Comparison of ENCODE assay signal across 8 mouse cellular contexts in genomic region chr2:168992642-168993420, GRCm38 (mm10). TPM values are rescaled to one million over a fixed set of nuclear protein-coding genes. Genes with fewer than 3 reads are reported as not detected.
DNase-seq lines count a peak whose midpoint lies in the region; ATAC-seq lines count a peak whose summit lies in the region.
"Had no signal": no experiment of that assay in that cellular context is flagged by ENCODE, and none has a peak within 500 bp of the region (broad histone marks: within the 10 kb centered on the region; RNA-seq: fewer than 3 reads in every experiment).

No protein-coding gene starts in this region.

- H3K4me1 ChIP-seq in kidney, embryonic 16.5 days (ENCODE audit: insufficient read depth, low read length), result peaks cover 5% of the 10 kb centered on the region; the same call in 1 of the 2 replicates
- peaks cover 4% of the 10 kb centered on the region; the same call in 1 of the 2 replicates for H3K4me1 ChIP-seq in midbrain, embryonic 14.5 days (ENCODE audit: control insufficient read depth, insufficient read depth, low read length)

- H3K9me3 ChIP-seq in kidney, embryonic 16.5 days (ENCODE audit: low read length), result no peaks in the 10 kb centered on the region
- no peaks in the 10 kb centered on the region for H3K9me3 ChIP-seq in midbrain, embryonic 14.5 days (ENCODE audit: control insufficient read depth, low read length)
- H3K9me3 ChIP-seq: embryonic facial prominence, embryonic 15.5 days had no signal

- WGBS in kidney, embryonic 16.5 days, result 75% methylated on average over 22 of the region's 22 CpGs
- WGBS in midbrain, embryonic 14.5 days, result 77% methylated on average over 22 of the region's 22 CpGs

- DNase-seq in kidney, adult 18-20 months, result peak; percentile 51
- DNase-seq in B cell, adult 2 months, result peak; percentile 35 to 39
- DNase-seq in ES-CJ7 (ENCODE audit: low read depth, low spot score), result peak; percentile 82
- peak; percentile 30 for DNase-seq in gastrocnemius, postnatal 14 days
- peak; percentile 74 for DNase-seq in midbrain, embryonic 14.5 days
- no peak for DNase-seq in frontal cortex, postnatal 14 days (ENCODE audit: low spot score in 2 of 2)

- intact Hi-C loops in gastrocnemius, postnatal 14 days (cut with DNase I; ENCODE audit: low total_unique reads), result no loop called here

- H3K27ac ChIP-seq in kidney, embryonic 16.5 days (ENCODE audit: low read length), result no peak overlapping the region
- no peak overlapping the region for H3K27ac ChIP-seq in midbrain, embryonic 14.5 days (replicated peaks; ENCODE audit: low read depth, low read length)
- H3K27ac ChIP-seq: embryonic facial prominence, embryonic 15.5 days had no signal

- no peak for ATAC-seq in kidney, embryonic 16.5 days (ENCODE audit: low FRiP score, low TSS enrichment)
- ATAC-seq in midbrain, embryonic 14.5 days (ENCODE audit: low FRiP score, low TSS enrichment), result no peak

- no peak overlapping the region; the same call in 1 of the 2 replicates for H3K4me2 ChIP-seq in kidney, embryonic 16.5 days (replicated peaks; ENCODE audit: low read depth, low read length)
- no peak overlapping the region for H3K4me2 ChIP-seq in midbrain, embryonic 14.5 days (ENCODE audit: low read length)
- H3K4me2 ChIP-seq: embryonic facial prominence, embryonic 15.5 days had no signal

- no peak overlapping the region for H3K9ac ChIP-seq in kidney, embryonic 16.5 days (replicated peaks; ENCODE audit: low read length)
- no peak overlapping the region for H3K9ac ChIP-seq in midbrain, embryonic 14.5 days (replicated peaks; ENCODE audit: low read length)
- H3K9ac ChIP-seq: embryonic facial prominence, embryonic 15.5 days had no signal

- H3K36me3 ChIP-seq in kidney, embryonic 16.5 days (ENCODE audit: insufficient read depth, low read length), result no peaks in the 10 kb centered on the region
- H3K36me3 ChIP-seq in midbrain, embryonic 14.5 days (ENCODE audit: control insufficient read depth, insufficient read depth, low read length), result no peaks in the 10 kb centered on the region
- H3K36me3 ChIP-seq: embryonic facial prominence, embryonic 15.5 days had no signal

- H3K4me3 ChIP-seq in kidney, embryonic 16.5 days (ENCODE audit: low read length), result no peak overlapping the region
- H3K4me3 ChIP-seq in midbrain, embryonic 14.5 days (replicated peaks; ENCODE audit: low read depth, low read length), result no peak overlapping the region
- H3K4me3 ChIP-seq: embryonic facial prominence, embryonic 15.5 days had no signal

- H3K27me3 ChIP-seq in kidney, embryonic 16.5 days (ENCODE audit: insufficient read depth, low read length), result no peaks in the 10 kb centered on the region
- no peaks in the 10 kb centered on the region for H3K27me3 ChIP-seq in midbrain, embryonic 14.5 days (ENCODE audit: control insufficient read depth, insufficient read depth, low read length)
- H3K27me3 ChIP-seq: embryonic facial prominence, embryonic 15.5 days had no signal

RNA-seq across cellular contexts. Expression of gene Zfp64, which starts 37.4 kb away (rescaled TPM):
- polyA plus RNA-seq in kidney, embryonic 16.5 days (2015; fragmentation: Nextera tagmentation; extraction: Ambion mirVana), result 30.1 and 33.0 TPM in 2 replicates
- 1 to 10 TPM; 7.8 to 8.0 TPM for total RNA-seq in gastrocnemius, postnatal 14 days (2021)
- polyA plus RNA-seq in midbrain, embryonic 14.5 days (2014; fragmentation: Nextera tagmentation; extraction: Ambion mirVana), result 43.3 and 45.9 TPM in 2 replicates

Comparison
In these comparisons a context has a peak if more than half of its experiments do, and no peak if none do; other contexts are left out.
1. DNase-seq: peak in kidney, adult 18-20 months (single experiment), B cell, adult 2 months (2 of 2), ES-CJ7 (single experiment), gastrocnemius, postnatal 14 days (single experiment) and midbrain, embryonic 14.5 days (single experiment); none in frontal cortex, postnatal 14 days (0 of 2).